Mouse (Mus musculus) neural tube, embryonic 13.5 days (tissue): Measurements from ENCODE around the gene Anxa9. TPM values are rescaled to one million over a fixed set of nuclear protein-coding genes. Genes with fewer than 3 reads are reported as not detected.
"Not testable (repeated sequence)": the region's sequence is repeated elsewhere in the genome, so short reads cannot be mapped to it uniquely, and the experiment has no call there.

ENCODE experiments used
- ATAC-seq: fragments of 200-750 bp; cut with Nextera tagmentation; 2 replicates; pipeline ENCODE4 v1.8.0; 2017; ENCODE audit warnings: low read depth, mild to moderate bottlenecking, moderate TSS enrichment, moderate library complexity
- H3K27ac ChIP-seq: fragments of 300-500 bp; sonication (generic); replicated peaks from 2 replicates; pipeline ENCODE4 v1.5.1; 2015; ENCODE audit warnings: moderate library complexity, mild to moderate bottlenecking, inconsistent platforms
- H3K27me3 ChIP-seq: fragments of 300-500 bp; sonication (generic); 2 replicates; pipeline ENCODE4 v1.6.1; 2015; ENCODE audit warnings: mild to moderate bottlenecking, inconsistent platforms
- H3K36me3 ChIP-seq: fragments of 300-500 bp; sonication (generic); 2 replicates; pipeline ENCODE4 v1.6.1; 2015; ENCODE audit warnings: mild to moderate bottlenecking, inconsistent platforms
- H3K4me1 ChIP-seq: fragments of 300-500 bp; sonication (generic); replicated peaks from 2 replicates; pipeline ENCODE4 v1.6.1; 2015; ENCODE audit warnings: inconsistent platforms
- H3K4me2 ChIP-seq: fragments of 300-500 bp; sonication (generic); 2 replicates; pipeline ENCODE4 v1.6.1; 2015; ENCODE audit warnings: inconsistent platforms, mild to moderate bottlenecking, moderate library complexity
- H3K4me3 ChIP-seq: fragments of 300-500 bp; sonication (generic); 2 replicates; pipeline ENCODE4 v1.5.1; 2015; ENCODE audit warnings: mild to moderate bottlenecking, inconsistent platforms
- H3K9ac ChIP-seq: fragments of 300-500 bp; sonication (generic); 2 replicates; pipeline ENCODE4 v1.6.1; 2015; ENCODE audit warnings: moderate library complexity, mild to moderate bottlenecking, inconsistent platforms
- H3K9me3 ChIP-seq: fragments of 300-500 bp; sonication (generic); 2 replicates; pipeline ENCODE4 v1.6.1; 2016; ENCODE audit warnings: inconsistent platforms
- WGBS: fragments of 180-500 bp; shearing (Covaris S2); methylation state at CpG from one replicate; pipeline ENCODE4 v1.1.7; 2015; 5-methylcytosine and 5-hydroxymethylcytosine counted together
- polyA plus RNA-seq: library from polyadenylated mRNA; unstranded; fragments of >200 nt; fragmentation: Nextera tagmentation; extraction: Ambion mirVana; gene quantifications from 2 replicates; pipeline ENCODE4 v1.2.1, GENCODE M21; 2015

Anxa9 gene
- polyA plus RNA-seq, result 0.26 and 0.57 TPM in 2 replicates

GRCm38 (mm10) chr3:95307100-95307499 lies at the start of gene Anxa9:
Gene Anxa9 (minus strand): TSS chr3:95307176.
- no peak within 1 kb of the TSS for H3K27ac ChIP-seq
- no peak within 1 kb of the TSS for H3K9ac ChIP-seq
- H3K9me3 ChIP-seq, result no peaks in the 10 kb centered on the region
- H3K36me3 ChIP-seq, result no peaks in the 10 kb centered on the region
- no peak for ATAC-seq
- H3K4me2 ChIP-seq, result no peak within 1 kb of the TSS
- no peaks in the 10 kb centered on the region for H3K27me3 ChIP-seq
- H3K4me3 ChIP-seq, result no peak within 1 kb of the TSS
- 74% methylated on average over 7 of the region's 7 CpGs for WGBS
- H3K4me1 ChIP-seq, result no peaks in the 10 kb centered on the region

- H3K9ac ChIP-seq, result peak overlapping the region; percentile 50; the same call in 1 of the 2 replicates
- peaks cover 28% of the 10 kb centered on the region for H3K36me3 ChIP-seq
- WGBS, result 30% methylated on average over 13 of the region's 19 CpGs
- not testable (repeated sequence) for H3K27me3 ChIP-seq, ATAC-seq, H3K9me3 ChIP-seq, H3K4me1 ChIP-seq, H3K27ac ChIP-seq
- peak overlapping the region; percentile 49 for H3K4me3 ChIP-seq
- peak overlapping the region; percentile 50 for H3K4me2 ChIP-seq
Observed at GRCm38 (mm10) chr3:95355911-95356544, 49.1 kb upstream of the Anxa9 start.

- no peak overlapping the region for H3K9ac ChIP-seq
- no peak overlapping the region for H3K4me2 ChIP-seq
- no peaks in the 10 kb centered on the region for H3K27me3 ChIP-seq
- H3K36me3 ChIP-seq, result peaks cover 88% of the 10 kb centered on the region
- no peak overlapping the region for H3K4me3 ChIP-seq
- no peaks in the 10 kb centered on the region for H3K4me1 ChIP-seq
- no peak for ATAC-seq
- H3K9me3 ChIP-seq, result 0 out of 2 replicates have a peak, but pooled peaks cover 4% of the 10 kb centered on the region
- H3K27ac ChIP-seq, result no peak overlapping the region
Observed at GRCm38 (mm10) chr3:95349491-95349890, 42.5 kb upstream of the Anxa9 start.

- peaks cover 89% of the 10 kb centered on the region for H3K36me3 ChIP-seq
- not testable (repeated sequence) for H3K4me2 ChIP-seq, H3K4me1 ChIP-seq, H3K9ac ChIP-seq, H3K27me3 ChIP-seq, H3K9me3 ChIP-seq, ATAC-seq, H3K4me3 ChIP-seq, H3K27ac ChIP-seq
- WGBS, result 92% methylated on average over 5 of the region's 5 CpGs
Observed at GRCm38 (mm10) chr3:95348343-95348742, 41.4 kb upstream of the Anxa9 start.

- peaks cover 89% of the 10 kb centered on the region for H3K36me3 ChIP-seq
- WGBS, result 94% methylated on average over 7 of the region's 7 CpGs
Observed at GRCm38 (mm10) chr3:95346454-95346853, 39.5 kb upstream of the Anxa9 start.

GRCm38 (mm10) chr3:95343356-95344000 lies 36.5 kb upstream of the Anxa9 start:
- H3K4me1 ChIP-seq, H3K27me3 ChIP-seq, ATAC-seq, H3K4me2 ChIP-seq, H3K9me3 ChIP-seq, H3K27ac ChIP-seq, H3K4me3 ChIP-seq, H3K9ac ChIP-seq: not testable (repeated sequence)
- WGBS, result 93% methylated on average over 9 of the region's 9 CpGs
- peaks cover 92% of the 10 kb centered on the region for H3K36me3 ChIP-seq

More at GRCm38 (mm10) chr3:95346454-95346853, 39.5 kb upstream of the Anxa9 start:
- H3K4me2 ChIP-seq, result no peak overlapping the region
- no peak overlapping the region for H3K9ac ChIP-seq
- H3K4me3 ChIP-seq, result no peak overlapping the region
- no peaks in the 10 kb centered on the region for H3K4me1 ChIP-seq
- H3K27me3 ChIP-seq, result no peaks in the 10 kb centered on the region
- ATAC-seq, result no peak
- 0 out of 2 replicates have a peak, but pooled peaks cover 4% of the 10 kb centered on the region for H3K9me3 ChIP-seq
- H3K27ac ChIP-seq, result no peak overlapping the region

- Histone ChIP-seq H3K9me3 (no peaks in the 10 kb centered on the region), H3K9ac (no peak overlapping the region), H3K4me2 (no peak overlapping the region), H3K36me3 (peaks cover 99% of the 10 kb centered on the region), H3K27ac (no peak overlapping the region), H3K4me3 (no peak overlapping the region), H3K4me1 (no peaks in the 10 kb centered on the region), H3K27me3 (no peaks in the 10 kb centered on the region)
- 92% methylated on average over 4 of the region's 4 CpGs for WGBS
- ATAC-seq, result no peak
Observed at GRCm38 (mm10) chr3:95338251-95338650, 31.3 kb upstream of the Anxa9 start.

GRCm38 (mm10) chr3:95337345-95337744 lies 30.4 kb upstream of the Anxa9 start:
- 98% methylated on average over 4 of the region's 4 CpGs for WGBS
- H3K36me3 ChIP-seq, result peaks cover 99% of the 10 kb centered on the region
- no peak for ATAC-seq
- no peaks in the 10 kb centered on the region for H3K4me1 ChIP-seq
- H3K4me2 ChIP-seq, result no peak overlapping the region
- no peak overlapping the region for H3K9ac ChIP-seq
- H3K27me3 ChIP-seq, result no peaks in the 10 kb centered on the region
- H3K27ac ChIP-seq, result no peak overlapping the region
- no peaks in the 10 kb centered on the region for H3K9me3 ChIP-seq
- H3K4me3 ChIP-seq, result no peak overlapping the region

GRCm38 (mm10) chr3:95331528-95331927 lies 24.6 kb upstream of the Anxa9 start:
- 100% methylated on average over 1 of the region's 1 CpGs for WGBS
- Histone ChIP-seq H3K9me3 (no peaks in the 10 kb centered on the region), H3K4me3 (no peak overlapping the region), H3K36me3 (peaks cover 94% of the 10 kb centered on the region), H3K27me3 (no peaks in the 10 kb centered on the region), H3K4me2 (no peak overlapping the region), H3K4me1 (no peaks in the 10 kb centered on the region), H3K9ac (no peak overlapping the region), H3K27ac (no peak overlapping the region)
- ATAC-seq, result no peak

GRCm38 (mm10) chr3:95328803-95329404 lies 21.9 kb upstream of the Anxa9 start:
- Histone ChIP-seq H3K9ac (no peak overlapping the region), H3K27me3 (no peaks in the 10 kb centered on the region), H3K9me3 (no peaks in the 10 kb centered on the region), H3K4me2 (no peak overlapping the region), H3K36me3 (peaks cover 96% of the 10 kb centered on the region), H3K27ac (no peak overlapping the region), H3K4me3 (no peak overlapping the region), H3K4me1 (no peaks in the 10 kb centered on the region)
- no peak for ATAC-seq
- 83% methylated on average over 1 of the region's 1 CpGs for WGBS

- WGBS, result 96% methylated on average over 6 of the region's 6 CpGs
- no peak overlapping the region for H3K9ac ChIP-seq
- no peak for ATAC-seq
Observed at GRCm38 (mm10) chr3:95324454-95325144, 17.6 kb upstream of the Anxa9 start.

GRCm38 (mm10) chr3:95323429-95323828 lies 16.5 kb upstream of the Anxa9 start:
- 93% methylated on average over 3 of the region's 3 CpGs for WGBS
- H3K27ac ChIP-seq, result no peak overlapping the region
- no peak overlapping the region for H3K9ac ChIP-seq
- H3K36me3 ChIP-seq, result peaks cover 88% of the 10 kb centered on the region
- no peaks in the 10 kb centered on the region for H3K9me3 ChIP-seq
- no peak for ATAC-seq
- H3K27me3 ChIP-seq, result no peaks in the 10 kb centered on the region
- no peak overlapping the region for H3K4me3 ChIP-seq
- peaks cover 10% of the 10 kb centered on the region for H3K4me1 ChIP-seq
- H3K4me2 ChIP-seq, result no peak overlapping the region

More at GRCm38 (mm10) chr3:95324454-95325144, 17.6 kb upstream of the Anxa9 start:
- Histone ChIP-seq H3K36me3 (peaks cover 98% of the 10 kb centered on the region), H3K4me1 (no peaks in the 10 kb centered on the region; the same call in 1 of the 2 replicates), H3K27me3 (no peaks in the 10 kb centered on the region), H3K4me2 (no peak overlapping the region), H3K4me3 (no peak overlapping the region), H3K27ac (no peak overlapping the region), H3K9me3 (no peaks in the 10 kb centered on the region)
